Mouse (Mus musculus): ENCODE data around the gene Gabbr1. TPM values are rescaled to one million over a fixed set of nuclear protein-coding genes. Genes with fewer than 3 reads are reported as not detected.

The Gabbr1 gene
- total RNA-seq, 2 experiments from 2014 or later = 24.2 to 25.4 TPM

DNA sequence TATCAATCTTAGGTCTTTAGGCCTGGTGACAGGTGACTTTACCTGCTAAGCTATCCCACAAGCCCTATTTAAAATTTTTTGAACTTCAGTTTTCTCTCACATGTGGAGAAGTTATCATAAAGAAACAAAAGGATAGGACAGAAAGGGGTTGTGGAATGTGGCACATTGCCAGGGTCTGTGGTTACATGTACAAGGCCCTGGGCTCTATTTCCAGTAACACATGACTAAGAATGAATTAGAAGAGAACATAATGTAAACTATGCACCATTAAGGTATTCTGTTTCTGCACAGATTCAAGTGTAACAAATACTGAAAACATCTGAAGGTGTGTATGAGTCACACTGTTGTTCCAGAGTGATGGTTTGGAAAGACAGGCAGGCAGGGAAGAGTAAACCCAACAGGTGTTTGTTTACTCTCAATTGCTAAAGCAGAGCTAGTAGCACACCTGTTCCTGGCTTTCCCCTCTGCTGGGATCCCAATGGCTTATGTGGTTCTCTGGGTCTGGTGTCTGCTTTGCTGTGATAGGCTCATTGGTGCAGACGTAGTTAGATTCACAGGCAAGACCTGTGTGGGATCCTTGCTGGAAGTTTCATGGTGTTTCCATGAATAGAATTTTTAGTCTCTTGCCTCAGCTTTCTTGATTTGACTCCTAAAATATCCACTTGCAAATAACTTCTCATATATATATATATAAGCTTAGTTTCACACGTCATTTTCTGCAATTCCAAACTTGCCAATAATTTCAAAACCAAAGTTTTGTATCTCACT lies 6.5 kb upstream of the Gabbr1 start:
- no peak for DNase-seq (ENCODE audit: low spot score in 2 of 2)

DNA sequence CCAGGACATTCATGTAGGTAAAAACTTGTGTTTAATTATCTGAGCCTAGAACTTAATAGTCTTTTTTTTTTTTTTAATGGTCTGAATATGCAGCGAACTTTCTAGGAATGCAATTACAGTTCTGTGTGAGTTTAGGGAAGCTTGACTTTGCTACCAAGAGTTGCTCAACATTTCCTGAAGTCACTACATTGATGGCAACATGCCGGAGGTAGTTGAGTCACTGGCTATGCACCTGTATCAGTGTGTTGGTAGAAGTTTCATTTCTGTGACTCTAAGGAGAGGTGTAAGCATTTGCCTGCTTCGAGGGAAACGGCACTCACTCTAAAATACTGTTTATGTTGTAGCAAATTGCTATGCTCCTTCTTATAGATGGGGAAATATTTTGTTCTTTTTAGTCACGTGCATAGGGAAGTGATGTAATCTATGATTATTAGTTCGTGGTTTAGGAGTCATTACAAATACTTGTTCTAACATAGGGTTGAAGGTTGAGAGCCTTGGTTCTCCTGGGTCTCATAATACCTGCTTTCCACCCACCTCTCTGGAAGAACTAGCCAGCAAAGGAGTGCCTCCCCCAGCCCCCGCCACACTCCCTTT lies 1.0 kb upstream of the Gabbr1 start:
- no peak for DNase-seq (ENCODE audit: low spot score in 2 of 2)

- DNase-seq (ENCODE audit: low spot score in 2 of 2) = peak; percentile 45 to 65
Observed at GRCm38 (mm10) chr17:37046312-37047112, 746 bp downstream of the Gabbr1 start.

DNA sequence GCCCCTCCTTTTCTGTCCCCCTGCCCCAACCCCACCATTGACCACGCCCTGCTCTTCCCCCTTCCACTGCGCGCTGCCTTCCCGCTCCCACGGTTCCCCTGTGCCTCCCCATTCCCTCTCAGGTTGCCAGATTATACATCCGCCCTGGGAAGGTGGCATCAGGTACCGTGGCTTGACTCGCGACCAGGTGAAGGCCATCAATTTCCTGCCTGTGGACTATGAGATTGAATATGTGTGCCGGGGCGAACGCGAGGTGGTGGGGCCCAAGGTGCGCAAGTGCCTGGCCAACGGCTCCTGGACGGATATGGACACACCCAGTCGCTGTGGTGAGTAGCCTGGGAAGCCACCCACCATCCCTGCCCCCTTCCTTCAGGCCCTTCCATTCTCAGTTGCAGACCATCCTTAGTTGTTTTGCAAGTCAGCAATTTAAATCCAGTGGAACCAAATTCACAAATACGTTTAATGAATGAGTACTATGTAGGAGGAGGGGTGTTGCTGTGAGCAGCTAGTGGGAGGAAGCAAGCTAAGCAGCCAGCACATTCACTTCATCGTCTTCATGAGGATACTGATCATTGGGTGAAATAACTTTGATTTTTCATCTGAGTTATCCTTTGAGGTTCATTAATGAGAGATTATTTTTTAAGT lies 1.7 kb downstream of the Gabbr1 start:
- no peak for DNase-seq (ENCODE audit: low spot score in 2 of 2)

GRCm38 (mm10) chr17:37047981-37048380 lies 2.2 kb downstream of the Gabbr1 start:
- no peak for DNase-seq (ENCODE audit: low spot score in 2 of 2)

- DNase-seq (ENCODE audit: low spot score in 2 of 2) = no peak
Observed at GRCm38 (mm10) chr17:37048383-37048782, 2.6 kb downstream of the Gabbr1 start.

DNA sequence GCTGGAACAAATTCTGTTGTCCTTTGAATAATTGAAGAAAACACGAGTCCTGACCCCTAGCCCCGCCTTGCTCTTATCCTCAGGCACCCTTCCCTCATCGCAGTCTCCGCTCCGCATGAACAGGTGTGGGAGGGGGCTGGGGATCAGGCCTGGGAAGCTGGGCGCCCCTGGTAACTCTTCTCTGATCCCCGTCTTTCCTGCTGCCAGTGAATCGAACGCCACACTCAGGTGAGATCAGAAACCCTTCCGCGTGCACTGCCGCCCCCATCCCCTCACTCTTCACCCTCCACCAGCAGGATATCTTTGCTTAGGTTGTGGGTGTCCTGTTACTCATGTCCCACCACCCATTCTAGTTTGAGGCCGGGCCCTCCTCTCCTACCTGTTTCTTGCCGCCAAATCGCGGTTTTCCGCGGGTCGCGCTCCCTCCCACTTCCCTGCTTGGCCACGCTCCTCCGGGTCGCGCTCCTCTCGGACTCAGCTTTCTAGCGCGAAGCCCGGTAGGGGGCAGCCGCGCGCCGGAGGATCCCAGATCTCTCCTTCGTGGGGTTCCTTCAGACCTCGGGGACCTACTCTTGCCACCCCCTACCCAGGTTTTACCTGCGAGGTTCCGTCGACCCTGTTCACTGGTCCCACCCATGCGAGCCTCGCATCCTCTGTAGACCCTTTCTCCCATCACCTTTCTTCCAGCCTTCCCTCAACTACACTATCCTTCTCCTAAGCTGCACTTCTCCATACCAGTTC lies 4.0 kb downstream of the Gabbr1 start:
- peak; percentile 59 to 76 for DNase-seq (ENCODE audit: low spot score in 2 of 2)

DNA sequence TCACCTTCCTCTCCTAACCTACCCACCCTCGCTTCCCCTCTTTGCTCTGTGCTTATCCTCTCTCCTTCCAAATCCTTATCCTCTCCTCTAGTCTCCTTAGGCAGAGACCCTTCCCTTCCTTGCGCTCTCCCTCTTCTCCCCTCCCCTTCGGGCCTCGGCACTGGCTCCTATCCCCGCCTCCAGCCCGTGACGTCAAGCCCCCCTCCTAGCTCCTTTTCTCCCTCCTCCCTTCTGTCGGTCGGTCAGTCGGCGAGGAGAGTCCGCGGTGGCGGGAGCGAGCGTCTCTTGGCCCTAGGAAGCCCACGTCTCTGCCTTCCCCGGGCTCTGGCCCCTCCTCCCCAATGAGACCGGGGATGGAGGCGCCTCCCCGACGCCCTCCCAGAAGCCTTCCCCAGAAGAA lies 4.6 kb downstream of the Gabbr1 start:
- peak; percentile 47 to 70 for DNase-seq (ENCODE audit: low spot score in 2 of 2)

DNA sequence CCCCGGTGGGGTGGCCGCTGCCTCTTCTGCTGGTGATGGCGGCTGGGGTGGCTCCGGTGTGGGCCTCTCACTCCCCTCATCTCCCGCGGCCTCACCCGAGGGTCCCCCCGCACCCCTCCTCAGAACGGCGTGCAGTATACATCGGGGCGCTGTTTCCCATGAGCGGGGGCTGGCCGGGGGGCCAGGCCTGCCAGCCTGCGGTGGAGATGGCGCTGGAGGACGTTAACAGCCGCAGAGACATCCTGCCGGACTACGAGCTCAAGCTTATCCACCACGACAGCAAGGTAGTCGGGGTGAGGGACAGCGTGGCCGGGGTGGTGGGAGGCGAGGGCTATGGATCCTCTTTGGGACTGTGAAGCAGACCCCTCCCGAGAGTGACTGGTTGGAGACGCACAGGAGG lies 5.1 kb downstream of the Gabbr1 start:
- DNase-seq (ENCODE audit: low spot score in 2 of 2) = no peak

DNA sequence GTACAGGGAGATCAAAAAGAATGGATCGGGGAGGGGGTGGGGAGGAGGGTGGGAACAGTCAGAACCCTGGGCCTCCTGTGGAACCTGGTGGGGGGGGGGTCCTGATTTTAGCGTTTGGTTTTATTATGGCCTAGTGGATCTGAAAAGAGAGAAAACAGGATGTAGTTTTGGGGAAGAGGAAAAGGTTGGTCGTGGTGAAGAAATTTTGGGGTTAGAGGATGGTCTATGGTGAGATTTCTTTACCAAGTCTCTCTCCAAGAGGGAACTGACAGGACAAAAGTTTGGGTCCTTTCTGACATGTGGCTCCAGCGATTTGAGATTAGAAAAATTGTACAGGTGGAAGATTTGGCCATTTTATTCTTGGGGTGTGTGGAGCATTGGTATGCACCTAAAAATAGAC lies 6.0 kb downstream of the Gabbr1 start:
- DNase-seq (ENCODE audit: low spot score in 2 of 2) = no peak

DNA sequence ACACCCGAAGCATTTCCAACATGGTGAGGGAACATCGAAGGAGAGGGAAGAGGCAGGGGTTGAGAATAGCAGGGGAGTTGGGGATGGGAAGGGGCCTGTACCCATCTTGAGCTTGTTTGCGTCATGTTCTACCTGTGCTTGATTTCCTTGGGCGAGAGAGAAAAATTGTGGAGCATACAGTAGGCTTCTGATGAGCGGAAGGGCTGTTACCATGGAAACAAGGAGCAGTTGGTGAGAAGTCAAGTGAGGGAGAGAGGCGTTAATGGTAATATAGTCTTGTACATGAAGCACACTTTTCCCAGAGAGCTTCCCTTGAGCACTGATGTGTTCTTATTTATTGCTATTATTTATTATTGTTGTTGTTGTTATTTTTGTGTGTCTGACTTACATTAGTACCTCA lies 11.2 kb downstream of the Gabbr1 start:
- no peak for DNase-seq (ENCODE audit: low spot score in 2 of 2)

DNA sequence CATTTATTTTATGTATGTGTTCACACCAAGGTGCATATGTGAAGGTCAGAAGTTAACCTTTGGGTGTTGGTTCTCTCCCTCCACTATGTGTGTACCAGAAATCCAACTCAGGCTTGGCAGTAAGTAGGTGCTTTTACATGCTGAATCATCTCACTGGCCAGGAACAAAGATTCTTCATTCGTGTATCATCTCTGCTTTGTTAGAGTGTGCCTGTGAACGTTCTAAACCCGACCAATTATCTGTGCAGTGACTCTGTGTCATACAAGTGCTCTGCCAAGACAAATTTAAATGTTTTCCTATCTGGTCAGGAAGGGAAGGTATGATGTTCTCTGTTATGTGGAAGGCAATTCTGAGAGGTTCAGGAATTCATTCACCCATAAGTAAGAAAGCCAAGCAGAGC lies 15.7 kb downstream of the Gabbr1 start:
- DNase-seq (ENCODE audit: low spot score in 2 of 2) = no peak

- DNase-seq (ENCODE audit: low spot score in 2 of 2) = no peak
Observed at GRCm38 (mm10) chr17:37062101-37062641, 16.4 kb downstream of the Gabbr1 start.

DNA sequence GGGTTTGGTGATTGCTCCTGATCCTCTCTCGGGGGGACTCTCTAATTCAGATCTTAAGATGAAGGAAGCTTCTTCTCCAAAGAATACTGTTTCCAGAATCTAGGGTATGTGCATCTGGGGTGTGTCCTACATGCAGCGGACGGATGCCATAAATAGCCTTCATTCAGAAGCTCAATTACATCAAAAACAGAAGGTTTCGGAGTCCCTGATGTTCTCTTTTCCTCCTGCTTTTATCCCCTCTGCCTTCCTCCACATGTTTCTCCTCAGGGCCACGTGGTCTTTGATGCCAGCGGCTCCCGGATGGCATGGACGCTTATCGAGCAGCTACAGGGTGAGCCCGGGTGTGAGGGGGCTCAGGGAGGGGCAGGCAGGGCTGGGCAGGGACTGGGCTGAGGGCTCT lies 17.3 kb downstream of the Gabbr1 start:
- no peak for DNase-seq (ENCODE audit: low spot score in 2 of 2)

DNA sequence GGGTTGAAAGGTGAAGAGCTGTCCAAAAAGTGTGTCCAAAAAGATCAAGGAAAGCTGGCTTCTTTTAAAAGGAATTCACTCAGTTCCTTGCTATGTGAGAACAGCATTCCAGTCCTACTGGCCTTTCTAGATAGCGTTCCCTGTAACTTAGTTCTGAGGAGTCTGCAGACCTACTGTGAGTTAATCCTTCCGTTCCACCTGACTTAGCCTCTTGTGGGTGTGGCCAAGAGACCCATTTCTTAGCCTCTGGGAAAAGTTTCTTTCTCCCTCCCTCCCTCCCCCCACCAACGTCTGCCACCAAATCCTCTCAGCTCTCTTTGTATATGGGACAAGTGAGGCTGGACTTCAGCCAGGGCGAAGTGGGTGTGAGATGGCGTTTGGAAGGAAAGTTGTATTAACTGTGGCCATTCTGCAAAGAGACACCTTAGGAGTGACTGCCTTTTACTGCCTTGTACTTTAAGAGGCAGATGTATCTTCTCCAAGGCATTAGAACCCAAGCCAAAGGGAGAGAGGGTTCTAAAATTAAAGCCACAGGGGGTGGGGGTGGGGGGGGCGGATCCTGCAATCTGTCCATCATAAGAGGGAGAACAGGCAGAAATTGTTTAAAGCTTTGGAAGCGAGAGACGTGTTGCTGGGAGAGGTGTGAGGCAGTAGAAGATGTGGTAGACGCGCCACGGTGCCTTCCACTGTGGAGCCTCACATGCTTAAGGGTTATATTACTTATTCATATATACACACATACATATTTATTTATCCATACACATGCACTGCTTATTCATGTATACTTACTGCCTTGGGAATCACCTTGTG lies 18.1 kb downstream of the Gabbr1 start:
- DNase-seq (ENCODE audit: low spot score in 2 of 2) = no peak

DNA sequence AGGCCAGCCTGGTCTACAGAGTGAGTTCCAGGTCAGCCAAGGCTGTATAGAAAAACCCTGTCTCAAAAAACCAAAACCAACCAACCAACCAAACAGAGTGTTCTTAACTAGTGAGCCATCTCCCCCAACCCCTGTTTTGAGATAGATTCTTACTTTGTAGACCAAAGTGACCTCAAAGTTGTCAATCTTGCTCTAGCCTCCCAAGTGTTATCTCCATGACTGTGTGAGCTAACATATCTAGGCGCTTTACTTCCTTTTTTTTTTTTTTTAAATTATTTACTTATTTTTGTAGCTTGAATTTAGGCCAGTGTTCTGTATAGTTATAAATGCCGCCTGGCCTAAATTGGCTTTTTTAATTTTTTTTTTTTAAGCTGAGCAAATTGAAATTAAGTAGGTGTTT lies 20.2 kb downstream of the Gabbr1 start:
- DNase-seq (ENCODE audit: low spot score in 2 of 2) = no peak

DNA sequence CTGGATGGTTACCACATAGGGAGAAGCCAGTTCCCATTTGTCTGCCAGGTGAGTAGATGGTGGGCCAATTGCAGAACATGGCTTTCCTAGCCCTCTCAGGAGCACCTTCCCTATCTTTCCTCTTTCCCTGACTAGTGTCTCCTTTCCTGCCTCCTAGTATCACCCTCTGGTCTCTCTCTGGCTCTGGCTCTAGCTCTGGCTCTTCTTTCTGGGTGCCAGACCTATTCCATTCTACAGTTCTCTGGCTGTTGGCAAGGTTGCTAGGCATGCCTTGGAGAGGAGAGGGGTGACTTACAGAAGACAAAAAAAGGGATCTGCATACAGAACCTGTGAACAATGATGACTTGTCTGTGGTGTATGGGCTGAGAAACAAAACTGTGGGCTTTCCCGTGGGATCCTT lies 22.1 kb downstream of the Gabbr1 start:
- no peak for DNase-seq (ENCODE audit: low spot score in 2 of 2)

DNA sequence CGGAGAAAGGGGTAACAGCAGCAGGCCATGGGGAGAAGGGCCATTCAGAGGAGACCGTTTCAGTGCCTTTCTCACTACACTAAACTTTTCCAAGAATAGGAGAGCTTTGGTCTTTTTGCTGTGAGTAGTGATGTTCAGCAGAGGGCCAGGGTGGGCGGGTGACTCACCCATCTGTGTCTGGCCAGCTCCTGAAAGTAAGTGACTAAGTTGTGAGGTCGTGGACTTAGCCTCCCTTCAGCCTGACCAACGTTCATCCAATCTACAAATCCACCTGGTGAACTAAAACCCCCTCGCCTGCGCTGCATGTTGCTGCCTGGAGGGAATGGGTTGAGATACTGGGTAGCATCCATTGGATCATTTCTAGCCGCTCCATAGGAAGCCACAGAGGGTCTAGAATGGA lies 24.4 kb downstream of the Gabbr1 start:
- no peak for DNase-seq (ENCODE audit: low spot score in 2 of 2)

DNA sequence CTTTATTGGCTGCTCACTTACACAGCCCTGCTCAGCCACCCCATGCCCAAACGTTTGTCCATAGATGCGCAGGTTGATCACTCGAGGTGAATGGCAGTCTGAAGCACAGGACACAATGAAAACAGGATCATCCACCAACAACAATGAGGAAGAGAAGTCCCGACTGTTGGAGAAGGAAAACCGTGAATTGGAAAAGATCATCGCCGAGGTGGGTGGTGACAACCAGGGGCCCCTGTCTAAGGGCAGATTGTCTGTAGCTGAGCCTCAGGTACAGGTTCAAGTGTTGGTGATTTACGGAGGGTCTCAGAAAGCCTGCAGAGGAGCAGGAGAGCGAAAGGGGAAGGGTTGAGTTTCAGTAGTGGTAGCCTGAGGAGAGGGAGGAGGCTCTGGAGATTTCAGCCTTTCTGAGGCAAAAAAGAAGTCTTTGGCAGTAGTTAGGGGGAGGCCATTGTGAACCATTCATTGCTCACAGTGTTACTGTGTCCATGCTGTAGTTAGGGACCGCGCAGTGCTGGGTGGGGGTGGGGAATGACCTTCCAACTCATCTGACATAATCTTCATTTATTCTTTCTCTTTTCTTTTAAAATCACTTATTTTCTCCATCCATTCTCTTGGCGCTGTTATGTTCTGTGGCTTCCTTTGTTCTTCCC lies 26.4 kb downstream of the Gabbr1 start:
- no peak for DNase-seq (ENCODE audit: low spot score in 2 of 2)
